Mouse (Mus musculus): ENCODE results near the gene Cmss1.
A peak's percentile ranks its signal among the peaks of the same experiment; 100 is the strongest.

Cmss1 gene

DNA sequence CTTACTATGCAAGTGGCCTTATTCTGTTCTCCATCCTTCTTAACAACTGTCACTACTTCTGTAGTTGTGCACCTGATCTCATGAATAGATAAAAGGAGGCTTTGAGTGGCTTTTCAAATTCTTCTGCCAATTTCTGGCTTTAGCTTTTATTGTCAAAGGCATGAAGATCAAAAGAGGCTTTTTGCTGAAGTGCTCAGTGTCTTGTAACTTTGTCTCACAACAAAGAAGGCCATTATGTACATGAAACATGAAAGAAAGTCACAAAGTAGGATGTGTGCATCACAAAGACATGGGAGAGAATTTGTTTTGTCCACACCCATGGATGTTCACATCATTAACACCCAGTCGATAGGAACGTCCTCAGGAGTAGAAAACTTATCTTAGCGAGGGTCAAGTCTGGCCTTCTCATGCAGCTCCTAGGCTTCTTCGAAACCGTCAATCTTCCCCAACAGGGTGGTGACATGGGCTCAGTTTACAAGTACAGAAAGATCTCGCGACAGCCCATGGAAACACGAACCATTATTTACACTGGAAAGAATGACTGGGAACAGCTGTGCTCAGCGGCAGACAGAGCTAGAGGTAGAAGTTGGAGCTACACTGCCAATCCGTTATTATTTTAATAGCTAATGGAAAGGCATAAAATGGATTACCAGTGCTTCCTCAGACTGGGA lies 133.1 kb downstream of the Cmss1 start:
- peak; percentile 37 for DNase-seq (ENCODE audit: extremely low spot score)

DNA sequence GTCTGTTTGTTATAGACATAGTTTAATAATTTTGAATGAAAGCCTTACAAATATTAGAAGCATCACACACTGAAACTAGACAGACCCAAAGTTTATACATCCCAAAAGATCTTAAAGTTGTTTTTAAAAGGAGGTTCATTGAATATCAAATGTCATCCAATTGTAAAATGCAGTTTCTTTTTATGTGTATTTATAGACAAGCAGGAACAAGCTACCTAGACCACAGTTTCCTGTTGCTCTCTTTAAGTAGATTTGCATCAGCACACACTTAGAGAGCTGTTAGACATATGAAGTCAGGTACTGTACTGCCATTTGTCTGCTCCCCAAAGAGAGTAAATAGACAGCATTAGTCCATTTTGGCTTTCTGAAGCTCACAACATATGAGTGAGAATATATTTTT lies 135.6 kb downstream of the Cmss1 start:
- no peak for DNase-seq (ENCODE audit: extremely low spot score)

DNA sequence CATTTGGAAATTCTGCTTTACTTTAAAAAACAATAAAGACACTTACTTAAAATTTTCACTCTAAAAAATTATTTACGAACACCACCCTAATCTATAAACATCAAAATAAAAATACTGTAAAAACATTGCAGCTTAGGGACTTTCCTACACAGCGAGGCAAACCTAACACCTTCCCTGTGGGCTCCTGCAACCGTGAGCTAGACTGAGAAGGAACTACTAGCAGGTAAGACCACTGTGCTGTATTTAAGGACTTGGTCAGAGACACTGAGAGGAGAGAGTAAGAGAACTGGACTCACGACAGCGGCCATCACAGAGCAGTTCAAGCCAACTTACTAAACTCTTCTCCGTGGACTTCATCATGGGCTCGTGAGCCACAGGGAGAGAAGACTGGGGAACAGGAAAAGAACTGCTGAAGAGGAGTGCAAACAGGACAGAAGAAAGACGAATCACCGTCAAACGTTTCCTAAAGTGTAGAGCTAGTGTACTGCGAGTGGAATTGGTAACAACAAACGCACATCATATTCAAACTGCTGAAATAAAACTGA lies 136.3 kb downstream of the Cmss1 start:
- no peak for DNase-seq (ENCODE audit: extremely low spot score)

DNA sequence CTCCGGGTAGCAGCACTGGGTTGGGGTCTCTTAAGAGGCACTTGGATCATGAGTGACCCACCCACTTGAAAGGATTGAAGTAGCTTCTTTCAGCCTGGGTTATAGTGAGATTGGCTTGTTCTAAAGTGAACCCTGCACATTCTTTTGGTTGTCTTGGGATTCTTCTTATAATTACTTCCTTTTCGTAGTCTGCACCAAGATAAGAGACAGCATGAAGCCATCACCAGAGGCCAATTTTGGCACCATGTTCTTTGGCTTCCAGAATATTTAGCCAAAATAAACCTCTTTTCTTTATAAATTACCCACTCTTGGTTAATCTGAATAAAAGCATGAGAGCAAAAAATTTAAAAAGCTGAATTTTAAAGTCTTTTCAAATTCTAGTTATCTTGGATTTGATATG lies 136.8 kb downstream of the Cmss1 start:
- no peak for DNase-seq (ENCODE audit: extremely low spot score)

DNA sequence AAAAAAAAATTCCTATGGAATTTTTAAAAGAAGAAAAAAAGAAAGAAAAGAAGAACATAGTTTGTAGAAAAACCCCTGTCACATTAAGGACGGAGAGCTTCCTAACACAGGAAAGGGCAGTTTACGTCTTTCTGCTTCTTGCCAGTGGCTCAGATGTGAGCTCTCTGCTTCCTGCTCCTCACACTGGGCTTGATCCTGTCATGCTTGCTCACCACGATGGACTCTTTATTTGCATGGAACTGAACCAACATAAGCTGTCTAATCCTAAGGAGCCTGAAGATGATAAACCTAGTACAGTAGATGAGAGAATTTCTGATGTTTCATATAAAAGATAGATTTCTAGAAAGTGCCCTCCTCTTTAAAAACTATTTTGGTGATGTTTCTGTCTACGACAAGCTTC lies 137.4 kb downstream of the Cmss1 start:
- no peak for DNase-seq (ENCODE audit: extremely low spot score)

DNA sequence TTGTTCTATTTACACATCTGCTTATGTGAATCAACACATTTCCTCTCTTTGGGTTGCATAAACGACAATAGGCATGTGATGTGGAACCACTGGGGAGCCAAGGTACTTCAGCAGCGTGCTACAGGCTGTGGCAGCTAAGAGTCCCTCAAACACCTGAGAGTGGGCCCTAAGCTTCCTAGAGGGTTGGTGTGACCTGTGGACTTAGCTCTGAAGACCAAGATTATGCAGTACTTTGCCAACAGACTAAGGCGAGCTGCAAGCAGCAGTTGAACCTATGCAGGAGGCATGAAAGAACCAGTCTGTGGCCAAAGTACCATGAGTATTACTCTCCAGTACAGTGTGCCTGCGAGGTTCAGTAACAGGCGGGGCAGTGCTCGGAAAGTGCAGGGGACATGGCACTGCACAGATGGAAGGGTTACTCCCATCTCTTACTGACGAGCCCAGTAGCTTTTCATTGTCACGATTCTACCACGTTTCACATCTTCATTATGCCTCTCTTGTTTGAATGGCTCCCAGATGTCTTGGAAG lies 141.2 kb downstream of the Cmss1 start:
- no peak for DNase-seq (ENCODE audit: extremely low spot score)

DNA sequence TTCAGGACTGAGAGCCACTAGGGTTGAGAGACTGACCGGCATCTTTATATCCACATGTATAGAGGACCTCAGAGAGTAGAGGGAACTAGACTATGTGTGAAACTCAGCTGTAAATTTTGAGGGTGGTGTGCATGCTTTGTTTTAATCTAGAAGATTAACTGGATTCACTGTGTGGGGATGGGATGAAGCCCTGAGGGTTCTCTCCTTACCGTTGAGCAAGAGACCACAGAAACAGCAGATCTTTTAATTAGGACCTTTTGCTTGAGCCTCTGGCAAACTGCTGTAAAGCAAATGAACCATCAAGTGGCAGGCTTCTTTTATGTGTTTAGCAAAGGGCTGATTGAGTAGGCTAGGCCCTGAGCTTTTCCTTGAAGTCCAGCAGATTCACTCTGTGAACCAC lies 150.7 kb downstream of the Cmss1 start:
- no peak for DNase-seq (ENCODE audit: extremely low spot score)

DNA sequence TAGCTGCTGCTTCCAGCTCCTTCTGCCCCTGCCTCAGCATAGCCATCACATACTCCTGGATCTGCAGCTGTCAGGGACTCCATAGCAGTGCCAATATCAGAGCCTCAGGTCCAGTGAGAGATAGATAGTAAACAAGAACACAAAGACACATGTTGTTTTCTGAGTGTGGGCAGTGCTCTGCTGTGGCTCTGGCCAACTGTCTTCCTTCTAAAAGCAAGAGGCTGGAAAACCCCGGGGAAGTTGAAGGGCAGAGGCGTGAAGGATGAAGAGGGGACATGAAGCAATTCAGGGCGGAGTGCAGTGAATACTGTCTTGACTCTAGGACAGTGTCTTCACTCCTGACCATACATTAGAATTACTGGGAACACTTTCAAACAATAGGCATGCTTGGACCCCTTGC lies 151.1 kb downstream of the Cmss1 start:
- DNase-seq (ENCODE audit: extremely low spot score): no peak

DNA sequence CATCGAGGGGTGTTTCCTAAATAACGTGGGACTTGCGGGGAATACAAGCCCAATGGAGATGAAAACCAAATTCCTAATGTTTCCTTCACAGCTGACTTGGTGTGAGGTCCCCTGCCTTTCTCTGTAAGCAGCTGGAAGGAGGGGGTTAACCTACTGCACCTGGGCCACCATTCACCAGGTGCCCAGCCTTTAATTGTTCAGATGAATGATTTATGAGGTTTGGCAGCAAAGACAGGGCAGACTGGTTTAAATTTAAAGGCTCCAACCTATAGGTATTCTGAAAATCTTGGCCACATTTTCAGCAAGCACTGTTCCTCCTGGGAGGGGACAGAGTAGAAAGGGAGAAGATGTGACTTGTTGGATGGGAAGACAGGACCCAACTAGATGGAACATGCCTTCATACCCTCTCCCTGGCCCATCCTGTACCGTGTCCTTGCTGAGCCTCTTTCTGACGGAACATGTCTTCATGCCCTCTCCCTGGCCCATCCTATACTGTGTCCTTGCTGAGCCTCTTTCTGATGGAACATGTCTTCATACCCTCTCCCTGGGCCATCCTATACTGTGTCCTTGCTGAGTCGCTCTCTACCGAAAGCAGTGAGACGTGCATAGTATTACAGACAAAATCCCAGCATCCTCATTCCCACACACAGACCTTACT lies 152.4 kb downstream of the Cmss1 start:
- DNase-seq (ENCODE audit: extremely low spot score): no peak

DNA sequence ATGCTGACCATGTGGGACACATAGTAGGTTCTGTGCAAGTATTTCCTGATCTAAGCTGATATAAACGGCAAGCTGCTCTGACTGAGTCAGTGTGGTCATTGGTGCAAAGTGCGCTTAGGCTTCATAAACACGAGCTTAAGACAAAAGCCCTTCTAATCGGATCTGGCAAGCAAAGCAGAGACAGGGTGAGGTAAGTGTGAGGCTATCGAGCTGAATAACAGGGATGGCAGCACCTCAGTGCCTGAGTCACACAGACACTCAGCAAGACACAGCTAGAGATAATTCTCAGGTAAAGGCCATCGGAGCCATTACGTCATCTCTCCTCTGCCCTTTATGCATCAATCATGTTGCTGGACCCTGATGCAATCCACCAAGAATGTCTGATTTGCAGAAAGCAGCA lies 153.7 kb downstream of the Cmss1 start:
- no peak for DNase-seq (ENCODE audit: extremely low spot score)

DNA sequence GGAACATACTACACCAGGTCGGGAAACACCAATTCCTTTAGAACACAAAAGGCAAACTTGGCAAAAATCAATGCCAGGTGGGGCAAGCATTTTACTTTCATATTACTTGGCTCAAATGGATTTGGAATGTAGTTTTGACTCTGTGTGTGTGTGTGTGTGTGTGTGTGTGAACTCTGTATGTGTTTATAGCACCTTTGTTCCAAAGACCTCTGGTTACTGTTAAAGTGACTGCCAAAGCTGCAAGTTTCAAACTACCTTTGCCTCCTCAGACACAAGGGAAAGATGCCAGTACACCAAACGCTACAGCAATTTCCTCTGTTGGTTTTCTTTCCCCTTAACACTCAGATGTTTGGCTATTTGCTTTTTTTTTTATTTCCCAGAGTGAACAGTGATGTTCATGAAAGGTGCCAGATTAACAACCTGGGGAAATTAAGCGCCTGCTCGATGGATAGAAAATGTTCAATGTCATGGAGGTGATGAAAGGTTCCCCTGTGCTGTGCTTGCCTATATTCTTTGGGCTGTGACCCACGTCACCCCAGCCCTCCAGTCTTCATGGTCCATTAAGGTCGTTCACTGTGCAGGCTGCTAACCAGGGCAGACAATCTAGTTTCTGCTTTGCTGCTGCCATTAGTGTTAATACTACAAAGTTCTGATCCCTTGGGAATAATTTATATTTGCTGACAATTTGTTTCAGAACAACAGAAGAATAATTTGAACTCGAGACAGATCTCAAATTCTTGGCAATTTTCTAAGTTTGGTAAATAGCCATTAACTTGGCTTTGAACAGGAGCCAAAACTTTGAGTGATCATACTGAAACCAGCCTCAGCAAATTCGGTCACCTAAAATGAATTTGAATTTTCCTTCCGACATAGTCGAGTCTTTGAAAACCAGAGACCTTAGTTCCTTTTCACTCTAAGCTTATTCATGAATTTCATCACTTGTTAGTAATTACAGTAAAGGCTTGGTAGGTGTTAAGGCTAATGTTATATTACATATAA lies 161.3 kb downstream of the Cmss1 start:
- no peak for DNase-seq (ENCODE audit: extremely low spot score)

DNA sequence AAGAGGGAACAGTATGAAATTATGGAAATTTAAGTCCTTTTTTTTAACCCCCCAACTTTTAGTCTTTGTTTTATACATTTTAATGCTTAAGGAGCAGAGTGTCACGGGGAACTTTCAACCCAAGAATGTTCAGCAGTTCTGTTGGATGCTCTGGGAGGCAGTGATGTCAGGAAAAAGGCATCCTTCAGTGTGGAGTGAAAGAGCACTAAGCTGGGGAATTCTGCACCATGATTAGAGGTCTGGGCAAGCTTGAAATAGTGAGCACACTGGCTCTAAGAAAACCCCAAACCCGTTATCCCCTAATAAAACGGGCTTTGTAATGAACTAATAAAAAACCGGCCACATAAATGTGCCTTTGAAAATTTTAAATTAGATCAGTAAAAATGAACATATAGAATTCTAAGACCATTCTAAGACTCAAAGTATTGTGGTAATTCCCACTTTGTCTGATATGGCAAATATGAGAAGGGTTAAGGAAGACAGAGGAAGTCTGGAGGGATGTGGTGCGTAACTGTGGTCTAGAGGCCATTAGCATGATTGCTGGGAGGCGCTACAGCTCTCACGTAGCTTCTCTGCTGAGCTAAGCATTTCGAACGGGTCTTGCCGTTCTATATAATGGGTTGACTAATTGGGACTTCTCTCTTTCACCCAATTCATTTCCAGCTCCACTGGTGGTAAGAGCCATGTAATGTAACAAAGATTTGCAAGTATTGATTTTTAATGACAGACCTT lies 165.8 kb downstream of the Cmss1 start:
- no peak for DNase-seq (ENCODE audit: extremely low spot score)

DNA sequence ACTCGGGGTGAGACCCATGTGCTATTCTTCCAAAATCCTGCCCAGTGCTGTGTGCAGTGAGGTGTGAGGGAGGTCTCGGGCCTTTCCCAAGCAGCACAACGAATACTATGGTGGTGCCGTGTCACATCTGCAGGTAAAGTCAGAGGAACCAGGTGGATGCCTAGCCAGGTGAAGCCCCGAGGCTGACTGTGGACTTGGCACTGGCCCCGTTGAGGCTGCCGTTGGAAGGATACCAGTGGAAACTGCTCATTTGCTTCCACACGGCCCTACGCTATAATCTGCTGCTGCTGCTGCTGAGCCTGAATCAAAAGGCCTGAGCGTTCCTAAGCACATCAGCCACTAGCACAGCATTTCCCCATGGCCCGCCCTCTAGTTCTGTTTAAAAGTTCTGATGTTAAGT lies 167.5 kb downstream of the Cmss1 start:
- no peak for DNase-seq (ENCODE audit: extremely low spot score)

DNA sequence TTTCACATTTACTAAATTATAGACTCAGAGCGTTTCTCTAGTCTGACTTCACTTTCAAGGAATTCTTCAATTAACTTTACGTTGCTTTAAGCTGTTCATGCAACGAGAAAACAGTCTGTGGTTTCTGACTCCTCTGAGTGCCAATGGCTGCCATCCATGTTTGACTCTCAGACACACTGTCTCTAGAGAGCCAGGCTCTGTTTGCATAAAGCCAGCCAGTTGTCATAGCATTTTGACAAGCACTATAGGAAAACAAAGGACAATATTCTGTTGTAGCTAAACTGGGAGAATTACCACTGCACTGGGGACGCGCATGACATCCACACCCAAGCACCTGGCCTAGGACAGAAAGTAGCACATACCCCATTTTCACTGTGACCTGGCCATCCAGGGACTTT lies 168.4 kb downstream of the Cmss1 start:
- DNase-seq (ENCODE audit: extremely low spot score): no peak

DNA sequence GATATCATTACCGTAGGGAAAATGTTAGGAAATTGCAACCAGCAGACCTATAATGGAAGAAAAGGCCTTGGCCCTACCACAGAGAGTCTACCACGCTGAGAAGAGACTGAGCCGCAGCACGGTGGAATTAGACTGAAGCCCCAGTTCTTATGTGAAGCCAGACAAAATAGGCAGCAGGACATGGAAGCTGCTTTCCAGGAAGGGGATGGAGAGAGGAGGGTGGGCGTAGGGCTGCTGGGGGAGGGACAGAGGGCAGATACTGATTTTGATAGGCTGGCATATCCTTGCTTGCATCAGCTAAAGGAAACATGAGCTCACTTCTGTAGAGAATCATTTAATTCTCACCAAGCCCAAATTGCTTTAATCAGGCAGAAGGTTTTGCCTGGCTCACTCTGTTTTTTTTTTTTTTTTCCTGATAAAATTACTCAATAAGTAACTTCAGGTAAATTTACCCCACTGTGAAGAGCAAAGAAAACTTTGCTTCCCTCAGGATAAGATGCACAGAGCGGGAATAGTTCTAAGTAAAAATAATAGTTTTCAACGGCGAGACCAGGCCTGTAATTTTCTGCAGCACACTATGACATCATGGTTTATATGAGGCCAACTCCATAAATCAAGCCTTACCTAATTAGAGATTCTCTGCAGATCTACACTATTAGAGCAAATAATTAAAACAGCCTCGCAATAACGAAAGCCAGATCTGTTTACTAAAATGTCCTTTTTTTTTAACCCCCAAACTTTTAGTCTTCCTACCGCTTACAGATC lies 169.0 kb downstream of the Cmss1 start:
- no peak for DNase-seq (ENCODE audit: extremely low spot score)

DNA sequence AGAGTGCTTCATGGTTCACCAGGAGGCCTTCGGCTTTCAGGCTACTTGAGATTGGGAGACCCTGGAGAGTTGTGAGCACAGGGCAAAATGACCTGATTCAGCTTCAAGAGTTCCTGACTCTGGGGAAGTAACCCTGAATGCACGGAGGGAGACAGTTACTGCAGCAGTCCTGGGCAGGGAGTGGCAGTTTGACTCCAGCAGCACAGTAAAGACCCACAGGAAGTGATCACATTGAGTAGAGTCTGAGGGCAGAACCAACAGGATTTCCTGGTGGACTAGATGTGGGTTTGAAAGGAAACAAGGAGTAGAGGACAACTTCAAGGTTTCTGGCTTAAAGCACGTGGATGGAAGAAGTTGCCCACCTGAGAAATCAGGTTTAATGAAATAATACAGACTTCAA lies 172.0 kb downstream of the Cmss1 start:
- DNase-seq (ENCODE audit: extremely low spot score): no peak

DNA sequence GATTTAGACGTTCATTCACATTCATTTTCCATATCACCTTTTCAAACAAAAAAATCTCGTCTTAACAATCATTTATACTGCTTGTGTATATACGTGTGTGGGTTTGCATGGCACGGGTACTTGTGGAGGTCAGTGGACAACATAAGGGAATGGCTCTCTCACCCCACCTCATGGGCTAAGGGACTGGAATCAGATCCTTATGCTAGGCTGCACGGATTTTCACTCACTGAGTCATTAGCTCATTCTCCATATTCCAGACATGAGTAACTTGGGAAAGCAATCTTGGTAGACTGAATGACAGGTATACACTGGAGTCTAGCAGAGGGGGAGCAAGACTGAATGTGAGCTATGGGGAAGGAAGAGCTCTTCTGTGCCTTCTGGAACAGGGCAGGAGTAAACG lies 173.0 kb downstream of the Cmss1 start:
- no peak for DNase-seq (ENCODE audit: extremely low spot score)

DNA sequence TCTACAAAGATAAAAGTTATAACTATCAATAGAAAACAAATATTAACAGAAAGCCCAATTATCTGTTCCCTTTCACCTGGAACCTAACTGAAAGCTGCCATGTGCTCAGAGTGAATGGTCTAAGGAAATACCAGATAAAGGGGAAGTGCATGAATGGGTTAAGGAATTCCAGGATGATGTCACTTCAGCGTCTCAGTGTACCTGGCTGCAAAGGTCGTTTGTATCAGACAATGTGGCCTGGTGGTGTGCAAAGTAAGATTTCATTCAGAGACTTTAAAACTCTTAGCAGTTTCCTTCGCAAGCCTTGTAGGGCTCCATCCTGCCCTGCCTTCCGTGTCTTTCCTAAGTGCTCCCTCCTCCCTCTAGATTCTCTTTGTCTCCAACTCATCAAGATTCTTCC lies 173.5 kb downstream of the Cmss1 start:
- no peak for DNase-seq (ENCODE audit: extremely low spot score)

DNA sequence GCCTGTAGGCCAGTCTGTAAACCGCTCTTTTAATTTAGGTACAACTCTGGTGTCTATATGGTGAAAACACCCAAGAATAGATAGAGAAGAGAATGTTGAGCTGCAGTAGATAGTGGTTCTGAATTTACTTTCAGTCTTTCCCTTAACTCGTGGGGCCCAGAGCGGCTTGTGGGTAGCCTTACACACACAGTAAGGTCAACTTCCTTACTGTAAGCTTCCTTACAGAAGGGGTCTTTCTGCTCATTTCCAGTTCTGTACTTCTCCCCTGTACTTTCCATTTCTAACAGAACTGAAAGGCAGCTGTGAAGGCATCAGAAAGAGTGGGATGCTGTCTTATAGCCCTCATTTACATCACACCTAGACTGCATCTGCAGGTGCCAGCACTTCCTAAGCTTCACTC lies 175.4 kb downstream of the Cmss1 start:
- DNase-seq (ENCODE audit: extremely low spot score): no peak

DNA sequence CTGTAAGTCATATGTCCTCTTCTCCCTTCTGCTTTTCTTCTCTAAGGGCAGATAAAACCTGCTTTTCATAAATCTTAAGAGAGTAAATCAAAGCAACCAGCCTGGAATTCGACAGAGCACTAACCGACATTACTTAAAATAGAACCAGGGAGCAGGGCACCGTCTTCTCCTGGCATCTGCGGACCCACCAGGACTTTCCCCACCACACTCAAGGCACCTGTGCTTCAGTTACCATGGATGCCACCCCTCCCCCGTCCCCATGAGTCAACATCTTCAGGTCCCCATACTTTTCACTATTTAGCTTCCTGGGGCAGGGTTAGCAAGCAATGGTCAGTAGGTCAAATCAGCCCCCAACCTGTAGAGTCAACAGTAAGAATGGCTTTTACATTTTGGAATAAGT lies 177.7 kb downstream of the Cmss1 start:
- DNase-seq (ENCODE audit: extremely low spot score): no peak

Data from embryo, embryonic 9.5 days (tissue).